Mouse (Mus musculus) intestine, embryonic 16.5 days (tissue): ENCODE results near the gene Ifit1bl1. TPM values are rescaled to one million over a fixed set of nuclear protein-coding genes. Genes with fewer than 3 reads are reported as not detected.
"Not testable (repeated sequence)": the region's sequence is repeated elsewhere in the genome, so short reads cannot be mapped to it uniquely, and the experiment has no call there.

Experiments
- ATAC-seq: fragments of 200-750 bp; cut with Nextera tagmentation; 2 replicates; pipeline ENCODE4 v1.8.0; 2017; ENCODE audit warnings: moderate TSS enrichment, moderate library complexity
- H3K27ac ChIP-seq: fragments of 300-500 bp; sonication (generic); 2 replicates; pipeline ENCODE4 v1.5.1; 2014; ENCODE audit warnings: mild to moderate bottlenecking, low read length
- H3K27me3 ChIP-seq: fragments of 300-500 bp; sonication (generic); replicated peaks from 2 replicates; pipeline ENCODE4 v1.6.1; 2014; ENCODE audit warnings: low read length, control low read depth, mixed read lengths; ENCODE audit not compliant: control insufficient read depth, insufficient read depth
- H3K36me3 ChIP-seq: fragments of 300-500 bp; sonication (generic); 2 replicates; pipeline ENCODE4 v1.6.1; 2014; ENCODE audit warnings: low read length, control low read depth; ENCODE audit not compliant: control insufficient read depth, insufficient read depth
- H3K4me1 ChIP-seq: fragments of 300-500 bp; sonication (generic); 2 replicates; pipeline ENCODE4 v1.6.1; 2014; ENCODE audit warnings: low read length, control low read depth, mixed read lengths; ENCODE audit not compliant: control insufficient read depth, insufficient read depth
- H3K4me2 ChIP-seq: fragments of 300-500 bp; sonication (generic); 2 replicates; pipeline ENCODE4 v1.6.1; 2014; ENCODE audit warnings: low read depth, low read length, control low read depth
- H3K4me3 ChIP-seq: fragments of 300-500 bp; sonication (generic); 2 replicates; pipeline ENCODE4 v1.5.1; 2014; ENCODE audit warnings: mild to moderate bottlenecking, low read length
- H3K9ac ChIP-seq: fragments of 300-500 bp; sonication (generic); 2 replicates; pipeline ENCODE4 v1.6.1; 2014; ENCODE audit warnings: low read depth, low read length
- H3K9me3 ChIP-seq: fragments of 300-500 bp; sonication (generic); 2 replicates; pipeline ENCODE4 v1.6.1; 2016; ENCODE audit warnings: low read length, control low read depth; ENCODE audit not compliant: control insufficient read depth
- WGBS: fragments of 180-500 bp; shearing (Covaris S2); extraction: QIAGEN DNeasy Blood & Tissue Kit; methylation state at CpG from one replicate; pipeline ENCODE4 v1.1.7; 2014; 5-methylcytosine and 5-hydroxymethylcytosine counted together
- polyA plus RNA-seq: library from polyadenylated mRNA; unstranded; fragments of >200 nt; fragmentation: Nextera tagmentation; extraction: Ambion mirVana; gene quantifications from 2 replicates; pipeline ENCODE4 v1.2.1, GENCODE M21; 2015

Ifit1bl1 gene
- polyA plus RNA-seq, 1 experiment from 2014 or later, result 0.86 TPM

- H3K27ac ChIP-seq, result no peak overlapping the region
- peak; percentile 82 for ATAC-seq
- H3K4me2 ChIP-seq, result no peak overlapping the region
- peaks cover 4% of the 10 kb centered on the region; the same call in 1 of the 2 replicates for H3K4me1 ChIP-seq
- H3K4me3 ChIP-seq, result no peak overlapping the region
- WGBS, result 27% methylated on average over 2 of the region's 2 CpGs
- H3K36me3 ChIP-seq, result no peaks in the 10 kb centered on the region
- no peaks in the 10 kb centered on the region for H3K9me3 ChIP-seq
- no peak overlapping the region for H3K9ac ChIP-seq
- no peaks in the 10 kb centered on the region for H3K27me3 ChIP-seq
Measured at GRCm38 (mm10) chr19:34627496-34627895, 25.7 kb upstream of the Ifit1bl1 start.

- H3K36me3 ChIP-seq, result no peaks in the 10 kb centered on the region
- no peaks in the 10 kb centered on the region for H3K9me3 ChIP-seq
- no peak for ATAC-seq
- no peak overlapping the region for H3K9ac ChIP-seq
- peaks cover 5% of the 10 kb centered on the region; the same call in 1 of the 2 replicates for H3K4me1 ChIP-seq
- no peaks in the 10 kb centered on the region for H3K27me3 ChIP-seq
- 84% methylated on average over 4 of the region's 4 CpGs for WGBS
- H3K4me3 ChIP-seq, result no peak overlapping the region
- H3K4me2 ChIP-seq, result no peak overlapping the region
- no peak overlapping the region for H3K27ac ChIP-seq
Measured at GRCm38 (mm10) chr19:34624663-34625062, 22.9 kb upstream of the Ifit1bl1 start.

- H3K4me2 ChIP-seq, result no peak overlapping the region
- no peak overlapping the region for H3K27ac ChIP-seq
- H3K9me3 ChIP-seq, result no peaks in the 10 kb centered on the region
- ATAC-seq, result no peak
- H3K9ac ChIP-seq, result no peak overlapping the region
- no peak overlapping the region for H3K4me3 ChIP-seq
- H3K27me3 ChIP-seq, result no peaks in the 10 kb centered on the region
- peaks cover 5% of the 10 kb centered on the region; the same call in 1 of the 2 replicates for H3K4me1 ChIP-seq
- H3K36me3 ChIP-seq, result no peaks in the 10 kb centered on the region
- 95% methylated on average over 6 of the region's 6 CpGs for WGBS
Measured at GRCm38 (mm10) chr19:34623781-34624180, 22.0 kb upstream of the Ifit1bl1 start.

- H3K4me2 ChIP-seq, result no peak overlapping the region
- 86% methylated on average over 5 of the region's 5 CpGs for WGBS
- no peak overlapping the region for H3K27ac ChIP-seq
- H3K9ac ChIP-seq, result no peak overlapping the region
- ATAC-seq, result no peak
- H3K27me3 ChIP-seq, result no peaks in the 10 kb centered on the region
- no peaks in the 10 kb centered on the region for H3K36me3 ChIP-seq
- no peak overlapping the region for H3K4me3 ChIP-seq
- H3K9me3 ChIP-seq, result no peaks in the 10 kb centered on the region
- peaks cover 3% of the 10 kb centered on the region; the same call in 1 of the 2 replicates for H3K4me1 ChIP-seq
Measured at GRCm38 (mm10) chr19:34620871-34621270, 19.1 kb upstream of the Ifit1bl1 start.

GRCm38 (mm10) chr19:34612243-34613001, 10.7 kb upstream of the Ifit1bl1 start:
- H3K27ac ChIP-seq, H3K27me3 ChIP-seq, H3K4me2 ChIP-seq, ATAC-seq, H3K9me3 ChIP-seq, H3K4me3 ChIP-seq, H3K9ac ChIP-seq, H3K4me1 ChIP-seq, H3K36me3 ChIP-seq: not testable (repeated sequence)
- 74% methylated on average over 5 of the region's 11 CpGs for WGBS

- WGBS, result 69% methylated on average over 3 of the region's 3 CpGs
- H3K36me3 ChIP-seq, ATAC-seq, H3K27me3 ChIP-seq, H3K4me2 ChIP-seq, H3K4me1 ChIP-seq, H3K27ac ChIP-seq, H3K4me3 ChIP-seq, H3K9me3 ChIP-seq, H3K9ac ChIP-seq: not testable (repeated sequence)
Measured at GRCm38 (mm10) chr19:34610118-34610517, 8.4 kb upstream of the Ifit1bl1 start.

GRCm38 (mm10) chr19:34607237-34608051, 5.7 kb upstream of the Ifit1bl1 start, which contains the start of gene Ifit3b:
Ifit3b (plus strand) TSS chr19:34607970.
- not testable (repeated sequence) for H3K27me3 ChIP-seq, H3K9ac ChIP-seq, H3K27ac ChIP-seq, H3K4me2 ChIP-seq, H3K9me3 ChIP-seq, H3K4me1 ChIP-seq, H3K36me3 ChIP-seq, H3K4me3 ChIP-seq
- WGBS, result 35% methylated on average over 4 of the region's 4 CpGs
- peak; percentile 89 for ATAC-seq

GRCm38 (mm10) chr19:34605472-34605871, 3.7 kb upstream of the Ifit1bl1 start:
- no peaks in the 10 kb centered on the region for H3K4me1 ChIP-seq
- no peaks in the 10 kb centered on the region for H3K27me3 ChIP-seq
- H3K27ac ChIP-seq, result no peak overlapping the region
- H3K9me3 ChIP-seq, result no peaks in the 10 kb centered on the region
- no peaks in the 10 kb centered on the region for H3K36me3 ChIP-seq
- H3K4me2 ChIP-seq, result no peak overlapping the region
- no peak for ATAC-seq
- no peak overlapping the region for H3K9ac ChIP-seq
- H3K4me3 ChIP-seq, result no peak overlapping the region
- WGBS, result 85% methylated on average over 3 of the region's 3 CpGs

GRCm38 (mm10) chr19:34599250-34599649, 2.5 kb downstream of the Ifit1bl1 start:
- not testable (repeated sequence) for H3K4me2 ChIP-seq, H3K36me3 ChIP-seq, H3K4me3 ChIP-seq, H3K9me3 ChIP-seq, H3K9ac ChIP-seq, H3K4me1 ChIP-seq, H3K27ac ChIP-seq, H3K27me3 ChIP-seq
- peak; percentile 72 for ATAC-seq
